Mouse (Mus musculus) C2C12 (cell line): Measurements from ENCODE around the gene Dab2ip. TPM values are rescaled to one million over a fixed set of nuclear protein-coding genes. Genes with fewer than 3 reads are reported as not detected.

Experiments used
- H3K27me3 ChIP-seq: one replicate; pipeline ENCODE4 v1.6.1; 2011; ENCODE audit not compliant: control insufficient read depth, insufficient read depth, insufficient read length
- H3K36me3 ChIP-seq: one replicate; pipeline ENCODE4 v1.6.1; 2011; ENCODE audit not compliant: control insufficient read depth, insufficient read depth
- H3K4me3 ChIP-seq: one replicate; pipeline ENCODE4 v1.5.1; 2011; ENCODE audit warnings: mild to moderate bottlenecking, control low read depth; ENCODE audit not compliant: poor library complexity, insufficient read depth, severe bottlenecking
- H3K79me2 ChIP-seq: one replicate; pipeline ENCODE4 v1.6.1; 2011; ENCODE audit not compliant: control insufficient read depth, insufficient read depth
- H3K79me3 ChIP-seq: one replicate; pipeline ENCODE4 v1.6.1; 2011; ENCODE audit warnings: low read depth, control low read depth
- H3ac ChIP-seq: one replicate; pipeline ENCODE3; 2011; ENCODE audit warnings: low read depth; ENCODE audit not compliant: control insufficient read depth, insufficient read length
- CEBPB ChIP-seq: IDR thresholded peaks from one replicate; pipeline ENCODE4 v1.6.1; 2011; ENCODE audit warnings: low read depth, mild to moderate bottlenecking, control low read depth, moderate library complexity
- CTCF ChIP-seq: IDR thresholded peaks from one replicate; pipeline ENCODE4 v1.5.1; 2011; ENCODE audit not compliant: control insufficient read depth, insufficient read depth, insufficient read length
- FOSL1 ChIP-seq: IDR thresholded peaks from one replicate; pipeline ENCODE4 v1.8.0; 2011; ENCODE audit warnings: mild to moderate bottlenecking, low read length; ENCODE audit not compliant: poor library complexity, insufficient read depth, severe bottlenecking
- MAX ChIP-seq: IDR thresholded peaks from one replicate; pipeline ENCODE4 v1.6.1; 2011; ENCODE audit warnings: mild to moderate bottlenecking, control low read depth
- MYOD1 ChIP-seq: IDR thresholded peaks from one replicate; pipeline ENCODE4 v1.6.1; 2011; ENCODE audit warnings: low read depth; ENCODE audit not compliant: control insufficient read depth, insufficient read length
- MYOG ChIP-seq: IDR thresholded peaks from one replicate; pipeline ENCODE4 v1.6.1; 2011; ENCODE audit not compliant: control insufficient read depth, insufficient read length; ENCODE audit errors: extremely low read depth
- USF1 ChIP-seq: IDR thresholded peaks from one replicate; pipeline ENCODE4 v1.6.1; 2011; ENCODE audit warnings: low read depth, mild to moderate bottlenecking, control low read depth, moderate library complexity
- polyA plus RNA-seq: library from polyadenylated mRNA; unstranded; fragments of >200 nt; fragmentation: generic; extraction: Trizol; gene quantifications from one replicate; pipeline ENCODE4 v1.2.1, GENCODE M21; 2012; ENCODE audit warnings: missing spikeins

Gene Dab2ip
- polyA plus RNA-seq, 1 experiment: 27.9 TPM

DNA sequence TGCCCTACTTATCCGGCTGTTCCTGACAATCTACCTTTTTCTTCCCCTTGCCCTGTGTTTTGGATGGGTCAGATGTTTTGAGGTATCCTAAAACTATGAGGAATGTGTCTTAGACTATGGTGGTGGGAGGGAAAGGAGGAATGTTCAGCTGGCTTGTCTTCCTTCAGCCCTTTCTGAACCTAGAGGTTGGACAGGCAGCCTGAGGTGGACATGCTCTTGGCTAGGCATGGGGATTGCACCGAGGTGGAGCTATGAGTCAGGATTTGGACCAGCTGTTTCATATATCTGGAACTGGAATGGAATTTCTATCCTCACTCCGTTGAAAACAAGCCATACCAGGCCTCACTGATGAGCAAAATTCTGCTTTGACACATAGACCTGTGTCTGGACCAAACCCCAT is 115.9 kb downstream of the Dab2ip start:
- no peak for TF ChIP-seq MAX
- TF ChIP-seq USF1: no peak
- no peak for TF ChIP-seq CEBPB
- TF ChIP-seq FOSL1: no peak
- no peak for TF ChIP-seq MYOD1
- Histone ChIP-seq H3K36me3 (no peaks in the 10 kb centered on the region), H3ac (no peak overlapping the region), H3K79me3 (peaks cover 50% of the 10 kb centered on the region), H3K27me3 (no peaks in the 10 kb centered on the region), H3K4me3 (no peak overlapping the region), H3K79me2 (peaks cover 99% of the 10 kb centered on the region)

DNA sequence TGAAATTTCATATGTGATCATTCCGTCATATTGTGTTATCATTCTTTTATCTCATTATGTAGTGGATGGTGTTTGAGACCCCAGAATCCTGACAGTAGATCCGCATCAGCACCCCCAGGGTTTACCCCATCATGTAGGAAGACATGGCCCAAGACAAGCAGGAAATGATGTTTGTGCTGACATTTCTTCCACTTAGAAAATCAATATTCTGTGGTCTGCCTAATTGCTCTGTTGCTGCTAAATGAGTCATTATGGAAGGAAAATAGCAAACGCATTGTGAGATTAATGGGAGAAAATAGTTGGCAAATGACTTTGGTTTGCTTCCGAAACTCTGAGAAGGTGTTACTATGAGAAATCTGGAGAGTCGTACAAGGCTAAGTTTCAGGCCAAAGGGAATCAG is 116.4 kb downstream of the Dab2ip start:
- Histone ChIP-seq H3K36me3 (no peaks in the 10 kb centered on the region), H3K79me2 (peaks cover 99% of the 10 kb centered on the region), H3K4me3 (no peak overlapping the region), H3K27me3 (no peaks in the 10 kb centered on the region), H3ac (no peak overlapping the region), H3K79me3 (peaks cover 53% of the 10 kb centered on the region)
- TF ChIP-seq USF1: no peak
- TF ChIP-seq MYOD1: no peak
- no peak for TF ChIP-seq MYOG
- no peak for TF ChIP-seq CTCF
- no peak for TF ChIP-seq FOSL1
- TF ChIP-seq MAX: no peak
- no peak for TF ChIP-seq CEBPB

DNA sequence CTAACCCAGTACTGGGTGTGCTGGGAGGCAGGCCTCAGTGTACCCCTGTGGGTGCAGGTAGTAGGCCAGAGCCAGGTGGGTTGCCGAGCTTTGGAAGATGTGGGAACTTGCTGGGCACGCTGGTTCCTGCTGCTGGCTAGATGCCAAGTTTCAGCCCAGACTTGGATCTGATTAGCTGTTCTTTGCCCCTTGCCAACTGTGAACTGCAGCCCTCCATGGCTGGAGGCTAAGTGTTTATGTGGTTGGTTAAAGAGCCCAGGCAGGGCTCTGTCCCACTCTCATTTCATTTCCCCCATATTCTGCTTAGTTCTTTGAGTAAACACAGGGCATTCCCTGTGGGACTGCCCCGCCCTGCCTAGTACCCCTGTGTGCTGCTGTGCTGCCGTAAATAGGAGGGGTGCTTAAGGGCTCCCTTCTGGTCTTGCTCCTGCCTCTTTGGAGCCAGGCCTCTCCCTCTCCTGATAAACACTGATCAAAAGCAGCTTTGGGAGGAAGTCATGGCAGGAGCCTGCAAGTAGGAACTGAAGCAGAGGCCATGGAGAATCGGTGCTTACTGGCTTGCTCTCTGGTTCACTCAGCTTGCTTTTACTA is 118.1 kb downstream of the Dab2ip start:
- H3K79me3 ChIP-seq: peaks cover 57% of the 10 kb centered on the region
- no peaks in the 10 kb centered on the region for H3K27me3 ChIP-seq
- TF ChIP-seq MAX: no peak
- no peak for TF ChIP-seq MYOG
- no peak for TF ChIP-seq USF1
- no peak for TF ChIP-seq MYOD1
- no peak for TF ChIP-seq CEBPB
- TF ChIP-seq FOSL1: no peak
- no peak for TF ChIP-seq CTCF
- H3K79me2 ChIP-seq: peaks cover 99% of the 10 kb centered on the region
- no peak overlapping the region for H3ac ChIP-seq
- H3K36me3 ChIP-seq: no peaks in the 10 kb centered on the region
- H3K4me3 ChIP-seq: no peak overlapping the region

DNA sequence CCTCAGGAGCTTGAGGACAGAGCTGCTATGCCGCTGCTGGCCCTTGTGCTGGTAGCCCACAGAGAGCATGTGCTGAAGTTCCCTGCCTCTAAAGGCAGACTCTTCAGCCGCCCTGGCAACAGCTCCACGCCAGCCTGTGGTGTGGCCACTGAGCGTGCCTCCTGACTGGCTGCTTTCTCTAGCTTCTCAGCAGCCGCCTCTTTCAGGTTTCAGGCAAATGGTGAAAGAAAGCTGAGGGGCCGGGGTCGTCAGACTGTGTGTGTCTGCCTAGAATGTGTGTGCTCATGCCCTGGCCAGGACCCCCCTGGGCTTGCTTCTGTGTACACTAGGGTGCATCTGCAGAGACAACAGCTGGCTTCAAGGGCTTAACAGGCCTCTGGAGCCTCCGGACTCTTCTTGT is 119.8 kb downstream of the Dab2ip start:
- no peak overlapping the region for H3K4me3 ChIP-seq
- H3ac ChIP-seq: no peak overlapping the region
- H3K79me2 ChIP-seq: peaks cover 99% of the 10 kb centered on the region
- no peaks in the 10 kb centered on the region for H3K27me3 ChIP-seq
- peaks cover 5% of the 10 kb centered on the region for H3K36me3 ChIP-seq
- peaks cover 61% of the 10 kb centered on the region for H3K79me3 ChIP-seq
- TF ChIP-seq MAX (no peak), CTCF (no peak), USF1 (no peak), MYOG (no peak), FOSL1 (no peak), CEBPB (no peak), MYOD1 (no peak)

DNA sequence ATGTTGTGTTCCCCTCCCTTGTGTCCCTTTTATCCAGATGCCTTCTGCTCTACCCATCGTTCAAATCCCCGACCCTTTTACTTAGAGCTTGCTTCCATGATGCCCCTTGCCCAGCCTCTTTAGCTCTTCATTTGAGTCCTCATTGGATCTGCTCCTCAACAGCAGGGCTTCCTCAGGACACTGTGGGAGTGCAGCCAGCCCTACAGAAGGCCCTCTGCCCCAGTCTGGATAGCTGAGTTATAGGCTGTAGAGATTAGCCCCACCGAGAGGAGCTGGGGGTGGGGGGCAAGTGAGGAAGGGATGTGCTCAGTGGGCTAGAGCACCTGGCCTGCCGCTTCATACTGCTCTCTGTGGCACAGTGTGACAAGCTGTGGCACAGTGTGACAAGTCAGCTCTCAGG is 120.4 kb downstream of the Dab2ip start:
- H3ac ChIP-seq: no peak overlapping the region
- H3K27me3 ChIP-seq: no peaks in the 10 kb centered on the region
- TF ChIP-seq FOSL1: no peak
- no peak for TF ChIP-seq USF1
- TF ChIP-seq MYOG: no peak
- no peak for TF ChIP-seq CEBPB
- no peak for TF ChIP-seq MAX
- no peak for TF ChIP-seq CTCF
- no peak for TF ChIP-seq MYOD1
- H3K79me2 ChIP-seq: peaks cover 99% of the 10 kb centered on the region
- peaks cover 61% of the 10 kb centered on the region for H3K79me3 ChIP-seq
- no peak overlapping the region for H3K4me3 ChIP-seq
- H3K36me3 ChIP-seq: peaks cover 5% of the 10 kb centered on the region
